Mouse (Mus musculus) CH12.LX (cell line): ENCODE data around the gene Vmn2r19. TPM values are rescaled to one million over a fixed set of nuclear protein-coding genes. Genes with fewer than 3 reads are reported as not detected.
A peak's percentile ranks its signal among the peaks of the same experiment; 100 is the strongest.

Experiments
- DNase-seq: peaks from one replicate; pipeline ENCODE4 v3.0.0-alpha.2; 2013; ENCODE audit errors: extremely low read depth
- H3K27ac ChIP-seq: 2 replicates; pipeline ENCODE4 v1.5.1; 2012; ENCODE audit warnings: low read depth, mild to moderate bottlenecking, control low read depth, moderate library complexity; ENCODE audit not compliant: insufficient read depth
- H3K27me3 ChIP-seq: replicated peaks from 2 replicates; pipeline ENCODE3; 2012; ENCODE audit warnings: inconsistent platforms
- H3K36me3 ChIP-seq, 2 experiments: replicated peaks in 1 of 2; 2 replicates each; pipeline versions ENCODE3 to v1.6.1; 2012; ENCODE audit warnings: inconsistent platforms in 1 of 2, low read length in 1 of 2, mild to moderate bottlenecking in 1 of 2, mixed read lengths in 1 of 2, moderate library complexity in 1 of 2; ENCODE audit not compliant: control insufficient read depth in 1 of 2, insufficient read depth in 1 of 2
- H3K4me1 ChIP-seq, 2 experiments: 2 replicates each; pipeline ENCODE4 v1.6.1; 2012; ENCODE audit warnings: inconsistent platforms in 1 of 2, moderate library complexity in 1 of 2; ENCODE audit not compliant: insufficient read depth in 2 of 2, control insufficient read depth in 1 of 2
- H3K4me2 ChIP-seq: 2 replicates; pipeline ENCODE4 v1.6.1; 2012; ENCODE audit warnings: low read depth, mild to moderate bottlenecking, control low read depth; ENCODE audit not compliant: poor library complexity, insufficient read depth, severe bottlenecking
- H3K4me3 ChIP-seq, 3 experiments: fragments of 150-350 bp in 1 of 3; sonication (generic) in 1 of 3; replicated peaks in 1 of 3; 2 replicates each; pipeline versions ENCODE3 to v1.5.1; 2011 to 2012; ENCODE audit warnings: low read depth in 2 of 3, low read length in 2 of 3, mild to moderate bottlenecking in 2 of 3, moderate library complexity in 2 of 3, control low read depth in 1 of 3, improper control_type of control experiment in 1 of 3, inconsistent platforms in 1 of 3, mixed read lengths in 1 of 3; ENCODE audit not compliant: poor library complexity in 1 of 3
- H3K79me2 ChIP-seq: replicated peaks from 2 replicates; pipeline ENCODE4 v1.6.1; 2012; ENCODE audit warnings: mild to moderate bottlenecking, moderate library complexity; ENCODE audit not compliant: control insufficient read depth, poor library complexity, insufficient read depth, severe bottlenecking; ENCODE audit errors: extremely low read depth
- H3K9ac ChIP-seq: 2 replicates; pipeline ENCODE4 v1.6.1; 2012; ENCODE audit warnings: low read depth, mild to moderate bottlenecking, control low read depth, moderate library complexity; ENCODE audit not compliant: insufficient read depth
- H3K9me3 ChIP-seq: replicated peaks from 2 replicates; pipeline ENCODE3; 2012; ENCODE audit warnings: low read length, inconsistent platforms, mixed read lengths
- BHLHE40 ChIP-seq: IDR thresholded peaks from 2 replicates; pipeline ENCODE4 v1.6.1; 2011; ENCODE audit warnings: mild to moderate bottlenecking, low read depth, low read length, improper control_type of control experiment
- CHD1 ChIP-seq: IDR thresholded peaks from 2 replicates; pipeline ENCODE4 v1.6.1; 2012; ENCODE audit warnings: low read depth, low read length, improper control_type of control experiment, inconsistent platforms
- CTCF ChIP-seq, 2 experiments: IDR thresholded peaks in 1 of 2; conservative IDR thresholded peaks in 1 of 2; 2 replicates each; pipeline ENCODE4 v1.5.1; 2011 to 2012; ENCODE audit warnings: low read depth in 2 of 2, low read length in 2 of 2, improper control_type of control experiment in 1 of 2, inconsistent platforms in 1 of 2, mild to moderate bottlenecking in 1 of 2, moderate library complexity in 1 of 2
- GABPA ChIP-seq: IDR thresholded peaks from 2 replicates; pipeline ENCODE4 v1.6.1; 2012; ENCODE audit warnings: low read depth, low read length, improper control_type of control experiment, inconsistent platforms; ENCODE audit not compliant: insufficient replicate concordance
- JUN ChIP-seq: IDR thresholded peaks from 2 replicates; pipeline ENCODE4 v1.6.1; 2011; ENCODE audit warnings: low read depth, mild to moderate bottlenecking, low read length, improper control_type of control experiment, moderate library complexity; ENCODE audit not compliant: insufficient read depth
- JUND ChIP-seq: conservative IDR thresholded peaks from 2 replicates; pipeline ENCODE4 v1.6.1; 2011; ENCODE audit warnings: low read depth, low read length, improper control_type of control experiment
- MXI1 ChIP-seq: IDR thresholded peaks from 2 replicates; pipeline ENCODE4 v1.6.1; 2011; ENCODE audit warnings: mild to moderate bottlenecking, low read depth, low read length, improper control_type of control experiment
- POLR2AphosphoS2 ChIP-seq: IDR thresholded peaks from 2 replicates; pipeline ENCODE4 v1.6.1; 2011; ENCODE audit warnings: low read depth, low read length, improper control_type of control experiment
- RAD21 ChIP-seq: IDR thresholded peaks from 2 replicates; pipeline ENCODE4 v1.6.1; 2011; ENCODE audit warnings: low read depth, mild to moderate bottlenecking, low read length, improper control_type of control experiment, moderate library complexity
- SMC3 ChIP-seq: IDR thresholded peaks from 2 replicates; pipeline ENCODE4 v1.6.1; 2011; ENCODE audit warnings: low read depth, low read length, improper control_type of control experiment
- TBP ChIP-seq: conservative IDR thresholded peaks from 2 replicates; pipeline ENCODE4 v1.6.1; 2011; ENCODE audit warnings: low read depth, low read length, improper control_type of control experiment
- TCF12 ChIP-seq: IDR thresholded peaks from 2 replicates; pipeline ENCODE4 v1.6.1; 2014; ENCODE audit warnings: low read depth, mild to moderate bottlenecking, inconsistent platforms, low read length, improper control_type of control experiment
- ZKSCAN1 ChIP-seq: IDR thresholded peaks from 2 replicates; pipeline ENCODE4 v1.6.1; 2012; ENCODE audit warnings: low read depth, inconsistent platforms, low read length, improper control_type of control experiment, borderline replicate concordance
- ZMIZ1 ChIP-seq: IDR thresholded peaks from 2 replicates; pipeline ENCODE4 v1.6.1; 2012; ENCODE audit warnings: low read depth, mild to moderate bottlenecking, inconsistent platforms, low read length, improper control_type of control experiment
- dilution Hi-C: fragments of 300-500 bp; cut with MboI; formaldehyde crosslinking; loops from 2 replicates; pipeline ENCODE4 v1.14.3; 2020; ENCODE audit warnings: low sequenced_read_pairs; ENCODE audit not compliant: extremely low pct_unique_long_range_greater_than_20kb, extremely low pct_ligation_motif_present
- in situ Hi-C: fragments of 300-500 bp; cut with MboI; formaldehyde crosslinking; loops from 3 replicates; pipeline ENCODE4 v1.14.3; 2019; ENCODE audit warnings: low sequenced_read_pairs, low pct_ligation_motif_present, low pct_unique_long_range_greater_than_20kb, mixed read lengths
- polyA plus RNA-seq: library from polyadenylated mRNA; unstranded; fragments of >175 nt; gene quantifications from 2 replicates; pipeline ENCODE4 v1.2.1, GENCODE M21; 2012; ENCODE audit warnings: low read depth; ENCODE audit not compliant: insufficient read length
- total RNA-seq, 2 experiments: library from RNA; depleted of rRNA; stranded (reverse); fragments of 300-350 nt in 1 of 2; fragments of >200 nt in 1 of 2; gene quantifications; 2 replicates each; pipeline ENCODE4 v1.2.3; 2012 to 2014

Vmn2r19 gene
- total and polyA plus RNA-seq, 3 experiments = not detected

- TF ChIP-seq POLR2AphosphoS2 = no peak
- TF ChIP-seq JUND = no peak
- TF ChIP-seq MXI1 = no peak
- no peak for TF ChIP-seq ZKSCAN1
- TF ChIP-seq BHLHE40 = no peak
- TF ChIP-seq JUN = no peak
- TF ChIP-seq GABPA = no peak
- TF ChIP-seq TCF12 = no peak
- dilution Hi-C loops = no loop called here
- Histone ChIP-seq H3K9ac (no peak overlapping the region), H3K4me1 (peaks cover 0 to 2% of the 10 kb centered on the region in 2 experiments; a peak in 1 of 4 replicates), H3K9me3 (no peaks in the 10 kb centered on the region), H3K27me3 (no peaks in the 10 kb centered on the region), H3K79me2 (no peaks in the 10 kb centered on the region), H3K27ac (no peak overlapping the region), H3K4me2 (no peak overlapping the region), H3K36me3 (no peaks in the 10 kb centered on the region), H3K4me3 (no peak overlapping the region)
- DNase-seq = no peak
- in situ Hi-C loops = loop anchor here (10.0 kb wide), 1 partner anchor 365 kb away; no protein-coding TSS in a partner anchor
These were observed 48.1 kb upstream of the Vmn2r19 start for GRCm38 (mm10) chr6:123259889-123260603.

- no peak for DNase-seq
- no peak overlapping the region for H3K27ac ChIP-seq
- H3K4me3 ChIP-seq = no peak overlapping the region
- no peak overlapping the region for H3K9ac ChIP-seq
- H3K27me3 ChIP-seq = no peaks in the 10 kb centered on the region
- no peak overlapping the region for H3K4me2 ChIP-seq
- H3K36me3 ChIP-seq = no peaks in the 10 kb centered on the region
- TF ChIP-seq ZMIZ1 (no peak), MXI1 (no peak), CHD1 (no peak)
- H3K79me2 ChIP-seq = no peaks in the 10 kb centered on the region
- dilution Hi-C loops = no loop called here
- in situ Hi-C loops = no loop called here
- H3K9me3 ChIP-seq = no peaks in the 10 kb centered on the region
- peaks cover under 1 to 3% of the 10 kb centered on the region in 2 experiments for H3K4me1 ChIP-seq
These were observed 47.3 kb upstream of the Vmn2r19 start for GRCm38 (mm10) chr6:123260868-123261267.

GRCm38 (mm10) chr6:123261555-123262161, 46.5 kb upstream of the Vmn2r19 start, which contains the start of gene Clec4d:
Gene Clec4d, plus strand, starts transcription at chr6:123262111.
- in situ Hi-C loops = no loop called here
- Histone ChIP-seq H3K79me2 (no peaks in the 10 kb centered on the region), H3K27me3 (no peaks in the 10 kb centered on the region), H3K4me1 (peaks cover 3 to 8% of the 10 kb centered on the region in 2 experiments), H3K4me2 (peak within 1 kb of the TSS; percentile 44; the same call in 1 of the 2 replicates), H3K4me3 (no peak within 1 kb of the TSS), H3K36me3 (no peaks in the 10 kb centered on the region), H3K9ac (no peak within 1 kb of the TSS), H3K9me3 (no peaks in the 10 kb centered on the region), H3K27ac (no peak within 1 kb of the TSS)
- dilution Hi-C loops = no loop called here
- no peak for DNase-seq
- TF ChIP-seq SMC3 (peak; percentile 27; the same call in 1 of the 2 replicates), TBP (no peak), CTCF (conservative IDR thresholded peaks at IDR 0.05 in 1 of 2, IDR thresholded peaks at IDR 0.05 in 1 of 2; ENCODE audit: low read depth in 2 of 2, low read length in 2 of 2) (peak in 1 of 2 experiments; percentile 59; a peak in 2 of 4 replicates), RAD21 (peak; percentile 68)
